Mouse (Mus musculus) testis, adult 2 months (tissue): ENCODE measurements around the gene Best2.

Experiments
- CTCF ChIP-seq: fragments of 200-500 bp; IDR thresholded peaks from 2 replicates; pipeline ENCODE4 v1.5.1; 2012; ENCODE audit warnings: low read depth, mild to moderate bottlenecking, inconsistent platforms, low read length, moderate library complexity; ENCODE audit not compliant: control insufficient read depth, insufficient read depth, insufficient replicate concordance
- POLR2A ChIP-seq: fragments of 200-500 bp; IDR thresholded peaks from 2 replicates; pipeline ENCODE4 v1.6.1; 2012; ENCODE audit warnings: low read depth, mild to moderate bottlenecking, inconsistent platforms, low read length, moderate library complexity; ENCODE audit not compliant: control insufficient read depth

DNA sequence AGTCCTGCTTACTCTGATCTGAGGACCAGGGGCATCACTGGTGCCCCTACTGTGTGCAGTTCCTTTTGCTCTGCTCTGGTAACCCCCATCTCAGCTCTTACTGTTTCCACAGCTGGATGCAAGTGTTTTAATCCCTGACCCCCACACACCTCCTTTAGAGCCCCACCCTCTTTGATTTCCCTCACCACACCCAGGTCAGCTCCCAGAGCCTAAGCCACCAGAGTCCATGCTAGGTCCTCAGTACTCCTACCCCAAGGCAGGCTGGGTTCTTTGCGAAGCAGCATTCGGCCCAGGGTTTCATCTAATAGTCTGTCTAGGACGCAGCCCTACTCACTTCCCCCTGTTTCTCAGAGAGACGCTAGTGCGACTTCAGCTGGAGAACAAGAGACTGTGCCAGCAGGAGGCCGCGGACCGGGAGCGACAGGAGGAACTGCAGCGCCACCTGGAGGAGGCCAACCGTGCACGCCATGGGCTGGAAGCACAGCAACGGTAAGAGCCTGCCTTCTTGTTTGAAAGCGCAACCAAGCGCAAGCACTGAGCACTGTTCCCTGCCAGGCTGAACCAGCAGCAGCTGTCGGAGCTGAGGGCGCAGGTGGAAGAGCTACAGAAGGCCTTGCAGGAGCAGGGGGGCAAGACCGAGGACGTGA, 16.6 kb downstream of the Best2 start:
- no peak for TF ChIP-seq POLR2A
- peak; percentile 87; the same call in 1 of the 2 replicates for TF ChIP-seq CTCF
